Mouse (Mus musculus): ENCODE results near the gene Ndufa11.

Gene Ndufa11

DNA sequence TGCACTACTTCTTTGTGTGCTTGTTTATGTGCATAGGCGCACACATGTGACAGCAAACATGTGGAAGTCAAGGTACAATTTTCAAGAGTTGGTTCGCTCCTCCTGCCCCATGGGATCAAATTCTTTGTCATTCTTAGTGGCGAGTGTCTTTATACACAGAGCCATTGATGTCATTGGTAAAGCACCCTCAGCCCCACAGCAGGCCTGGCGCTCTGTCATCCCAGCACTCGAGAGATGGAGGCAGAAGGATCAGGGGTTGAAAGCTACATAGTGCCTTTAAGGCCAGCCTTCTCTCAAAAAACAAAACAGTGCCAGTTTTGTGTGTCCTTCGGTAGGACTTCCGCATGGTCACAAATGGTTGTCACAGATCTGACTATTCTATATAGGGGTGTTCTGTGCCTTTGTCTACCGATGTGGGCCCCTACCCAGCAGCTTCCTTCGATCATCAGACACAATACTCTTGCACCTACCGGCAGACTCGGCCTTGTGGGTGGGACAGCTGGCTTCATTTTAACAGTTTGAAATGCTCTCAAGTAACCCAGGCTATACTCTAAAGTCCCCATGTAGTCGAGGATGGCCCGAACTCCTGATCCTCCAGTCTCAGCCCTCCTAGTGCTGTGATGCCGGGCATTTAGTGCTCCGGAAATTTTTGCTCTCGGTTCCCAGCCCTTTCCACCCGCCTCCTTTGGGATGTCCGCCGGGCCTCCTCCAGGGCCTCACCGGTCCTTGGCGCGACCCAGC lies 1.5 kb upstream of the Ndufa11 start:
- no peak for DNase-seq (ENCODE audit: inconsistent ontology term)

GRCm38 (mm10) chr17:56716655-56717362 lies 758 bp upstream of the Ndufa11 start:
- peak; percentile 99 for DNase-seq (ENCODE audit: inconsistent ontology term)

DNA sequence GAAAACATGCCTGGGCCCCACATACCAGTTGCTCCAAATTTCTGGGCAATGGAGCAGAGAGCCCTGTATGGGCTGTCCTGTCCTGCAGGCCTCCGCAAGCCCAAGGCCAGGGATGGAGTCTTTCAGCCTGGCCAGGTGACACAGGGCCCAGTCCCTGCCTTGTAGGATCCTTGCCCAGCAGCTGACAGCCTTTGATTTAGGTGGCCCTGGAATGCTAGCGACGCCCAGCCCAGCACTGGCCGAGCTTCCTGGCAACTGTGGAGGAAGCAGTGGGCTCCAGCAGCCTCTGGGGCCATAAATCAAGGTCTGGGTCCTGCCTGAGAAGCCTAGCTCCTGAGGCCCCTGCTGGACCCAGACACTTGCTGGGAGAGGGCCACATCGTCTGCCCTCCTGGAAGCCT lies 4.9 kb downstream of the Ndufa11 start:
- no peak for DNase-seq (ENCODE audit: inconsistent ontology term)

GRCm38 (mm10) chr17:56723419-56724161 lies 6.0 kb downstream of the Ndufa11 start:
- no peak for DNase-seq (ENCODE audit: inconsistent ontology term)

DNA sequence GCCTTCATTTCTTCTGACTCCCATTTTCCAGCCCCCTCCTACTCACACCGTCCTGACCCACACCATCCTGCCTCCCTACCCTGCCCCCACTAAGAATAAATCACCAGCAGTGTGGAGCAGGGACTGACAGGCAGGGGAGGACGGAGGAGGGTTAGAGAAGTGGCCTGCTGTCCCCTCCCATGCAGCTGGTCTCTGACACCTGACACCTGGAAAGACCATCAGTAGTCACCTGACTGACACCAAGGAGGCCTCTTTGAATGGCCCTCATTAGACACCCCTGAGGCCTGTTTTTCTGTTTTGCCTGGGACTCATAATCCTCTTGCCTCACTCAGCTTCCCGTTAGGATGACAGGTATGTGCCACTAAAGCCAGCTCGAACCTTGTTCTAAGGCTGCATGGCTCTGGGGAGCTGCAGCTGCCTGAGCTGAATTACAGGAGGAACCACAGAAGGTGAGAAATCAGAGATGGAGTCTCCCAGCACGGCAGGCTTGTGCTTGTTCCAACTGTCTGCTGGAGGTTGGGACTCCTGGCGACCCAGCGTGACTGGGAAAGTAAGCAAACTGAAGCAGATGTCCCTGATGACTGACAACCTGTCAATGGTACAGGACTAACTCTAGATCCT lies 9.6 kb downstream of the Ndufa11 start:
- no peak for DNase-seq (ENCODE audit: inconsistent ontology term)

DNA sequence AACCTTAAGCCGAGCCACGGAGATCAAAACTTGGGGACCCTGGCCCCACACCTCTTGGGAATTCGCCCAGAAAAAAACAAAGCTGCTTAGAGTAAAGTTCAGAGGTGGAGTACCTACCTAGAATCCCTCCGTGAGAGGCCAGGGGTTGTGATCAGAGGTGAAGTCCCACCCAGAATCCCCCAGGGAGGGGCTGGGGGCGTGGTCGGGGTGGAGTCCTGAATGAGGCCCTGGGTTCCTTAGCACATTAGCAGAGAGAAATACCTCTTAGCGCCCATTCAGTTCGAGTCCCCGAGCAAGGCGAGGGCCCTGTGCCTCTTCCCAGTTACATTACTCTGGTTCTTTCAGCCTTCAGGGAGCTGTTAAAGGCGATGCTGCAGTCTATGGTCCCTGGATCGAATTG lies 10.1 kb downstream of the Ndufa11 start:
- no peak for DNase-seq (ENCODE audit: inconsistent ontology term)

DNA sequence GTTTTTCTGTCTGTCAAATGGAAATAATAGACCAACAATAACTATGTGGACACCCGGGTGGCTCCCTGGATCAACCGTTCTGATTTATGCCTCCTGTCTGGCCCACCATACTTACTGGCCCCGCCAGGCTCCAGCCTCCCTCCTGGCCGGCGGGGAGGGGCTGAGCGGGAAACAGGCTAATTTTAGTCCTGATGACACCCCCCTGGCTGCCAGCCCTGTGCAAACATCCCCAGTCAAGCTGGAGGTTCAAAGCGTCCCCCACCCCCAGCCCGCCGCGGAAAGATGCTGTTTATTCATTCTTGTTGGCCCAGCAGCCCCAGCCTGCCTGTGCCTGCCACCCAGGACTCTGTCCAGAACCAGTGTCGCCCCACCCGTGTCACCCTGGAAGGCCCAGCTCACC lies 10.6 kb downstream of the Ndufa11 start:
- DNase-seq (ENCODE audit: inconsistent ontology term): no peak

DNA sequence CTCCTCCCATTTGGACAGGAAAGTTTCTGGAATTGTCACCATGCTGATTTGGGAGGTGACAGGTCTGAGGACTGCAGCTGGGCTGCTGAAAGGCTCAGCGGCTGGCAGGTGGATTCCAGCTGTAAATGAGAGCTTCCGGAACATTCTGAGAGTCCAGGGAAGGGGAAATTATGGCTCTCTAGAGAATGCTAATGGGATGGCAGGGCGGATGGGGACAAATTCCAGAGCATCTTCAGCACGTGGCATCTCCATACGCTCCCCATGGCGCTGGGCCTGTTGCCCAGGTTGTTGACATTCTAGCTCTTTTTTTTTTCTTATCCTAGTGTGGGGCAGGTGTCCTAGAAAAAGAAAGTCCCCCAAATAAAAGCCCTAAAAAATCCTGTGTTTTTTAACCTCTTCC lies 11.6 kb downstream of the Ndufa11 start:
- DNase-seq (ENCODE audit: inconsistent ontology term): peak; percentile 73

DNA sequence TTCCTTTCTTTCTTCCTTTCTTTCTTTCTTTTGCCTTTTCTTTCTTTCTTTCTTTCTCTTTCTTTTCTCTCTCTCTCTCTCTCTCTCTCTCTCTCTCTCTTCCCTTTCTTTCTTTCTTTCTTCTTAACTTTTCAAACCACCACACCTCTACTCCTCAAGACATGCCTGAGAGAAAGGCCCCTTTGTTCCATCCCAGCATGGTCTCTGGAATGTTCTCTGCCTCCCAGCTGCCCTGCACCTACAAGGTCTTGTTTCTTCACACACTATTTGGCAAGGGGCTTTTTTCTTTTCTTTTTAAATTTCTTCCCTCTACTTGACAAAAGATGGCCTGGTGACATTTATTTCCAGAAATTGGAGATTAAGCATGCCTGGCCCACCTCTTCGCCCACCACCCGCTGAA lies 12.1 kb downstream of the Ndufa11 start:
- no peak for DNase-seq (ENCODE audit: inconsistent ontology term)

DNA sequence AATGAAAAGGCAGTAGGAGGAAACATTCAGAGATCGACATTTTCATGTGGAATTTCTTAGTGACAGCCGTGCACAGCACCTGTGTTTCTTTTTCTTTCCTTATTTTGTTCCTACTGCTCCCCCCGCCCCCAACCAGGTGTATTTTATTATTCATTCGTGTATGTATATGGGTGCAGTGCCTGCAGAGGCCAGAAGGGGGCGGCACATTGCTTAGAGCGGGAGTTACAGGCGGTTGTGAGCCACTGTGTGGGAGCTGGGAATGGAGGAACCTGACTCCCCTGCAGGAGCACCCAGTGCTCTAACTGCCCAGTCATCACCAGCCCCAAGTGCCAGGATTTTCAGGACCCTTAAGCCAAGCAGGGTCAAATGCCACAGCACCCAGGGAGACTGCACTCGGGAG lies 19.0 kb downstream of the Ndufa11 start:
- no peak for DNase-seq (ENCODE audit: inconsistent ontology term)

- DNase-seq (ENCODE audit: inconsistent ontology term): no peak
These were observed 20.7 kb downstream of the Ndufa11 start for GRCm38 (mm10) chr17:56738221-56738620.

DNA sequence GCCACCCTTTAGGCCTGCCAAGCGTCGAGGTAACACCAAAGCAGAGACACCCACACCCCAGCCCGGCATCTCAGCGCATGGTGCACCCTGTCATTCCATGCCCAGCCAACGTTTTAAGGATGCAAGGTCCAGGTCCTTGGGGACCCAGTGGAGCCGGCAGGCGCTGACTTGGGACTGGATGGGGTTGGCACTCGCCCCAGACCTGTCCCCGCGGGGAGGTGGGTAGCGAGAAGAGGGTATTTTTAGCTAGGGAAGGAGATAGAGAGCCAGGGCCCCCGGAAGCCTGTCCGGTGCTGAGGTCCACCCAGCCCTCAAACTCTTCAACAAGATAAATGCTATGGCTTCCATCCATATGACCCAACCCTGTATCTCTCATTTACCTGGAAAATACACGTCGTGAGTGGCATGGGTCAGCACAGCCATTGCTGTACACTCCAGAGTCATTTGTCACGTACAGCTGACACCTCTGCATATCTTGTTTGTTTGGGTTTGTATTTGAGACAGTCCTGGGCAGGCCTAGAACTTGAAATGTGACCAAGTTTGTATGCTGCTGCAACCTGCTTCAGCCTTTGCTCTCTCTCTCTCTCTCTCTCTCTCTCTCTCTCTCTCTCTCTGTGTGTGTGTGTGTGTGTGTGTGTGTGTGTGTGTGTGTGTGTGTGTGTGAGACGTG lies 22.7 kb downstream of the Ndufa11 start:
- no peak for DNase-seq (ENCODE audit: inconsistent ontology term)

- DNase-seq (ENCODE audit: inconsistent ontology term): no peak
These were observed 23.2 kb downstream of the Ndufa11 start for GRCm38 (mm10) chr17:56740788-56741160.

- DNase-seq (ENCODE audit: inconsistent ontology term): no peak
These were observed 26.6 kb downstream of the Ndufa11 start for GRCm38 (mm10) chr17:56744173-56744572.

DNA sequence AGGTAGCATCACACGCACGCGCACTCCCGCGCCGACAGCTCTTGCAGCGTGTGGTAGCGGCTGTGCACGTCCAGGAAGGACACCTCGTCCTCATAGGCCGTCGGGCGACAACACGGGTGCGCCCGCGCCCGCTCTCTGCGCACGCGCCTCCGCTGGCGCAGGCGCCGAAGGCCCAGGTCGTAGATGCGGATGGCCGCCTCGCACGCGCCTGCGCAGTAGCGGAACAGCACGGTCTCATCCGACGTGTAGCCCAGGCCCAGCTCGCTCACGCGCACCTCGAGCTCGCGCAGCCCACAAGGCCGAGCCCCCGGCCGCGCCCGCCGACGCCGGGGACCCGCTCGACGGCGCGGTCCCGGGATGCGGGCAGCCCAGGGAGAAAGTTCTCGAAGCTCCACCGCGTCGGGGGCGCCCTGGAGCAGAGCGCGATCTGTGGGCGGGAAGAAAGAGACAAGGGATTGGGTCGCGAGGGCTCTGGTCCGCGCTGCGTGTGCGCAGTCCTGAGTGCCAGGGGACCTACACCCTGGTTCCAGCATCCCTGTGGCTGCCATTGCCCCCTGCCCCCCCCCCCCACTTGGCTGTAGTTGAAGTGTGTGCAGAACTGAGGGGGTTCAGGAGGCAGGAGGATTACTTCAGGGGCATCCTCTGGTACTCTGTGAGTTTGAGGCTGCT lies 34.0 kb downstream of the Ndufa11 start:
- peak; percentile 42 for DNase-seq (ENCODE audit: inconsistent ontology term)

- peak; percentile 38 for DNase-seq (ENCODE audit: inconsistent ontology term)
These were observed 35.9 kb downstream of the Ndufa11 start for GRCm38 (mm10) chr17:56753452-56753851.

DNA sequence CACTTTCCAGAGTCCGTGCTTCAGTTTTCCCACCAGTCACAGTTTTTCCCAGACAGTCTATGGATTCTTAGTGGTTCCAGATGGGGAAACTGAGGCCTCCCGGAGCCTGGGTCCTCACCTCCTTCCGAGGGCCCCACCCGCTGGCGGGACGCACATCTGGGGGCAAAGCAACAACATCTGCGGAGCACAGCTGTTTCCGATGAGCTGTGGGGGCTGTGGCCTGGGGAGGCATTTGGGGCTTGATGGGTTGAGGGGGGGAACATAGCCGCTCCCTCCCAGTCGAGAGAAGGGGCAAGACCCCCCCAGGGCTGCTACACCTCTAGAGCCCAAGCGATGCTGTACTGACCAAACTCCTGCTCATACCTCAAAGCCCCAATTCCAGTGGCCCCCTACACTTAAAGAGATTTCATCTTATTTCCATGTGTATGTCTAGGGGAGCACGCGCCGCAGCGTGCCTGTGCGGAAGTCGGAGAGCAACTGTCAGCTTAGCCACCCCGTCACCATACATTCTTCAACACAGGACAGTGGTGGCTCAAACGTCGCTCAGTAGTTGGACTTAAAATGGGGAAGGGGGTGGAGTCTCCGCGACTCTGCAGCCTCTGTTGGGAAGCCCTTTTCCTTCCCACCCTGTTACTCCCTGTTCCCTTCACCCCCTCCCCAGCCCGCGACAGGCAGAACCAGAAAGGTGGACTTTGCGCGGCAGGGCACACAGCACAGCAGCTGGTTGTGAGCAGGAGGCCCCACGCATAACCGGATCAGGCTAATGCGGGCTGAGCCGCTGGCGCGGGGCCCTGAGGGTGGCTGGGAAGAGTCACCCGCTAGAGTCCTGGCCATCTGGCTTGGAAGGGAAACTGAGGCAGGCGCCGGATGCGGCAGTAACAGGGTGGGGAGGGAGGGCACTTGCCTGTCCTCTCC lies 37.0 kb downstream of the Ndufa11 start:
- DNase-seq (ENCODE audit: inconsistent ontology term): no peak

GRCm38 (mm10) chr17:56756703-56757399 lies 39.3 kb downstream of the Ndufa11 start:
- DNase-seq (ENCODE audit: inconsistent ontology term): peak; percentile 41

GRCm38 (mm10) chr17:56757416-56758123 lies 40.0 kb downstream of the Ndufa11 start, which contains the start of gene Nrtn:
TSS of gene Nrtn (minus strand) at chr17:56757530.
- peak; percentile 88 for DNase-seq (ENCODE audit: inconsistent ontology term)

Measured in Muller cell, postnatal 12 days (primary cell).